Mouse (Mus musculus) brain, adult 2 months (tissue): ENCODE data around the gene Nadsyn1.
A peak's percentile ranks its signal among the peaks of the same experiment; 100 is the strongest.

Experiments used
- DNase-seq: peaks from one replicate; pipeline ENCODE4 v3.0.0; 2011; ENCODE audit warnings: low read depth, low spot score

Gene Nadsyn1

DNA sequence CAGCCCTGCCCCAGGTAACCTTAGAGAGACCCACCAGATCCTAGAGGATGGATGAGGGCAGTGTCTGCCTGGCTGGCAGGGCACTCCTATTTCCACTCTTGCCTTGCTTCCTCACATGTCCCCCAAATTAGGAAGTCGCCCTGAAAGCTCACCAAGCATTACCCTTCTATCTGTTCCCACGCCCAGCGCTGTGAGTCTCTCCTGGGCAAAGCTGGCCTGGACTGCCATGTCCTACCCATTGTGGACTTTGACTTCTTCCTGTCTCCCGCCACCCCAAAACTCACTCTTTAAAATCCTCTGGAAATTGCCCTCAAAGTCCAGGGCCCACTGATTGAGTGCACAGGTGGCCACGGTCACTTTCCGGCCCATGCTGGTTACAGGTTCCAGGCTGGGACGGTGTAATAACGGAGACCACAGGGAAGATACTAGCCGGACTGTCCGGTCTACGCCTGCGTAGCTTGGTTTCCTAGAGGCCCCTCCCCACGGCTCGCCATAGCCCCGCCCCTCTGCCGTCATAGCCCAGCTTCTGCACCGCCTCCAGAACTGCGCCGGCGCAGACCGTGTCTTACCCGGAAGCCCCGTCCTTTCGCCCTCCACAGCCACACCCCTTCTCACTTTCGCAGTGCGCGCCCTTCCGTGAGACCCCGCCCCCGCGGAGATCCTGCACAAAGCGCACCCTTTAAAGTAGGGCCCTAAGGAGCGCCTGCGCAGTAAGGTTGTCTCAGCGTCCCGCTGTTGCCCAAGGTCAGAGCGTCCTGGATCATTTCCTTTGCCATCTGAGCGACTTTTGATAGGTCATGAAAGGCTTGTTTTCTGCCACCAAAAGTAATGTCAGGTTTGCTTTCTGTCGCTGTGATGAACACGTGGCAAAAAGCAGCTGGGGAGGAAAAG lies at the start of gene Nadsyn1, which contains the start of gene Dhcr7:
TSS of gene Nadsyn1 (minus strand) at position 475 of the 891 bp plus-strand sequence.
TSS of gene Dhcr7 (plus strand) at position 771 of the 891 bp plus-strand sequence.
- DNase-seq: peak; percentile 99

DNA sequence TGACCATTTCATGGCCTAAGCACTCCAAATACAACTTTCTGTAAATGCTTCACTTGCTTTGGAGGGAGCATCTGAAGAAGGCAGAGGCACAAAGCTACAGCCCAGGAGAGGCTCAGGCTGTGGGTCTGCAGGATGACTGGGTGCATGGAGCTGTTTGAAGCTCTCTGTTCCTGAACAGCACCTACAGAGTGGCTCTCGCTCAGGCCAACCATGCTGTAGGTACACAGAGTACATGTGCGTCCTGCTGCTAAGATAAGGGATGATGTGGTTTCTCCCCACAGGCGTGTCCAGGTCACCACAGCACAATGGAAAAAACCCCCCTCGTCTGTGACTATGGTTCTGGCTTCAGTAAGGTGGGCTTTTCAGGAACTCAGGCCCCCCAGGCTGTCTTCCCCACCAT lies 46.2 kb upstream of the Nadsyn1 start:
- DNase-seq: no peak

DNA sequence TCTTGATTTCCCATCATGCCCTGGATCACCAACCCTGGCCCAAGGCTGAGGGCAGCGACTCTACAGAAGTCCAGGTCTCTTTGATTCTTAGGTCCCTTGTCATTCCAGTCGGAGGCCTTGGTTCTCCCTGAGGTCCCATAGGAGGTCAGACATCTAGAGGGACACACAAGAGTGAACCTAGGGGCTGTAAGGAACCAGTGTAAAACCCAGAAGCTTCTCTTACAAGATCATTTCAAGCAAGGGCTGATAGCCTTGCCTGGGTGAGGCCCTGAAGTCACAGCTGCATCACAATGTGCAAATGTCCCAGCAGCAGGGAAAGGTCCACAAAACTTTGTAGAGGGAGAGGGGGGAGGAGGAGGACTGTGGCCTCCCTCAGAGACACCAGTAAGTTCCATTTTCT lies 43.9 kb upstream of the Nadsyn1 start, which contains the start of gene Gm498:
TSS of gene Gm498 (plus strand) at position 301 of the 400 bp plus-strand sequence.
- no peak for DNase-seq

DNA sequence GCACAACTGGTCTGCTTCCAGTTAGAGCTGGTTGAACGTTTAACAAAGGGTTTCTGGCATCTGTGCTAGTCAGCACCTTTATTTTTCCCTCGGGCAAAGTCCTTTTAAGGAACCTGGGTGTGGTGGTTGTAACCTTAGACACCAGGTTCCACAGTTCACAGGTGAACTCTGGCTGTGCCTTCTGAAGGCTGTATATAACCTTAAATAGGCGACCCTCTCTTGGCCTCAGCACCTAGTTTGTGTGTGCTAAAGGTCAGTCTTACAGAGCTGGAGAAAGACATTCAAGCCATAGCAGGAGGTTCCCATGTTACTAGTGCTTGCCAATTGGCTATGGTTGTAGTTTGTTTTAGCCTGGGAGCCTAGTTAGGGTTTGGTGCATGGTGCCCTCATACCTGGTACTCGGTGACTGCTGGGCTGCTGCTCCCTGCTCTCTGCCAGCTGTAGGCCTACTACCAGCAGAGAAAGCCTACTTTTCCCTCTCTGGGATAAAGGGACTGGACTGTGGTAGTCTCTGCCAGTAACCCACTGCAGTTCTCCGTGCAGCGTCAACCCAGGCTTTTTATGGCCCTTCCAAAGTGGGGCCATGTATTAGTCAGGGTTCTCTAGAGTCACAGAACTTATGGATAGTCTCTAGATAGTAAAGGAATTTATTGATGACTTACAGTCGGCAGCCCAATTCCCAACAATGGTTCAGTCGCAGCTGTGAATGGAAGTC lies 26.3 kb upstream of the Nadsyn1 start:
- DNase-seq: no peak

DNA sequence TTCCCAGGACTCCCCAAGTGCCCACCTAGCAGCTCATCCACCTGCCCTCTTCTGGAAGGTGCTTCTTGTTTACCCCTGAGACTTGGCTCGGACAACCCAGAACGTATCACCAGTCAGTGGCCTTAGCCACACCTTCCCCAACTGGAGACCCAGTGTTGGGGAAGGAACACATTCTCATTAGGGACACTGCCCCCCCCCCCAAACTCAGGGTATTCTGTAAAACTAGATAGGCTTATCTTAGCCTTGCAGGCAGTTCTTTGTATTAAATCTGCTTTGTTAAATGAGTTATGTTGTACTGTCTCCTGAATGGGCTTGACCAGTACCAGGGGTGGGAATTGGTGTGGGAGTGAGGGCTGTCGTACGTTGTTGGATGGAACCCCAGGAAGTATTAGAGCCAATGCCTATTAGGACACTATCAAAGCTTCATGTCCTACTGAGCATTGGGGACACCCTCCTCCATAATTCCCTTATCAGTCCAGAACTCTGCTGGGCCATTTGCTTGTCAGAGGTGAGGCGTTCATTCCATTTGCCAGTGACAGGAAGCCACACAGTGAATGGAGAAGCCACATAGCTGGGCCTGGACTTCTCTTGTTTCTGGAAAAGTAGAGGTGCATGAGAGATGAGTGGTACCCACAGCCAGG lies 25.6 kb upstream of the Nadsyn1 start:
- DNase-seq: no peak

DNA sequence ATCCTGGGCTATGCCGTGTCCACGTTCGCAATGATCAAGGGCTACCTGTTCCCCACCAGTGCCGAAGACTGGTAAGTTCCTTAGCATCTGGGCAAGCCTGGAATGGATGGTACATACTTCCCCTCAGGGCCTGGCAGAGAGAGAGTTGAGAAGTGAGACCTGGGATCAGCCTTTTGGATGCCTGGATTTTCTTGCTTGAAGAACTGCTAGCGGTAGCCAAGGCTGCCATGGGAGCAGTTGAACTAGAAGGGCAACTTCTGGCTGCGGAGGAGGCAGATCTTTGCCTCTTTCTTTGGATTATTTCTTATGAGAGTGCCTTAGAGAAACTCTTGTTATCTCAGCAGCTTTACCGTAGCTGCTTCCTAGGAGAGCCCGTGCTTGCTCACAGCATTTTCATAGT lies 18.7 kb upstream of the Nadsyn1 start:
- DNase-seq: no peak

DNA sequence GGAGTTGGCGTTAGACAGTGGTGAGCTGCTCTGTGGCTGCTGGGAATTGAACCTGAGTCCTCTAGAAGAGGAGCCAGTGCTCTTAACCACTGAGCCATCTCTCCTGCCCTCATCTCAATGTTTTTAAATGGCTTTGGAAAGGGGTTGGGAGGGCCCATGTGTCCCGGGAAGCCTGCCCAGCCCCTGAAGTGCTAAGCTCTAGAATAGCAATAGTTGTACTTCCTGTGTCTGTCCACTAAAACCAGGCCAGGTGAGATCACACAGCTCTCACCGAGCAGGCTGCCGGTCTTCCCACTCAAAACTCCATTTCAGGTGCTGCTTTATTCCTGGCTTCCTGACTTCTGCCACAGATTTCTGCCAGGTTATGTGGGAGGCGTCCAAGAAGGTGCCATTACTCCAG lies 17.5 kb upstream of the Nadsyn1 start:
- no peak for DNase-seq

DNA sequence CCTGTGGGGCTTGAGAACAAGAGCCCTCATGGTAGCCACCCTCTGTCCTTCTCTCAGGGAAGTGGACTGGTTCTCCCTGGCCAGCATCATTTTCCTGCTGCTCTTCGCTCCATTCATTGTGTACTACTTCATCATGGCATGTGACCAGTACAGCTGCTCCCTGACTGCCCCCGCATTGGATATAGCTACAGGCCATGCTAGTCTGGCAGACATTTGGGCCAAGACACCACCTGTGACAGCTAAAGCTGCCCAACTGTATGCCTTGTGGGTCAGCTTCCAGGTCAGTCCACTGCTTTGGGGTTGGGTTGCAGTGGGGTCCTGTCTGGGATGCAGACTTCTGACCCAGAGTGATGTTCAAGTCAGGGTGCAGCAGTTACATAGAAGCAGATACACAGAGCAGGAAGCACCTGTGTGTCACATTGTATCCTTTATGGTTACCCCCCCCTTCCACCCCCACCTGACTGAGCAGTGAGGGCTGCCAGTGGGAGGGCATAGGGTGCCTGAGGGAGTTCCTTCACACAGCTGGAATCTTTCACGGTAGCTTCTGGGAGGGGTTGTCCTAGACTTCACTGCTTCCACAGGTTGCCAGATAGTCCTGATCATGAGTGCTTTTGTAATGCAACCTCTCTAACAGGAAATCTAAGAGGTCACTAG lies 15.2 kb upstream of the Nadsyn1 start:
- peak; percentile 27 for DNase-seq

DNA sequence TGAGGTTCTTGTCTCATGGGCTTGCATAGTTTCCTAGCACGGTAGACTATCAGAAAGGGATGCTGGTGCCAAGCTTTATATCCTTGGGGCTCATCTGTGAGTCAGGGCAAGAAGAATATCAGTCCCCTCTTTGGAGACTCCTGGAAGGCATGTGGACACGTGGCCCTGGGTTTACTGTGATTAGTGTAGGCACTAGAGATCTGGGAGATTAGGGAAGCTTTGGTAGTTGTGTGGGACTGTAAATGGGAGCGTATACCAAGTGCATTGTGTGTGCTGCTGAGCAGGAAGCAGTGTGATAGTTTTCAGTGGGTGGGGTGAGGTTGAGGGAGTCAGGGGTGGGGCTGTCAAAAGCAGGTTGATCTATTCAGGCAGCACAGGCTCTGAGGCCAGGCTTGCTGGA lies 12.3 kb upstream of the Nadsyn1 start:
- DNase-seq: peak; percentile 34

DNA sequence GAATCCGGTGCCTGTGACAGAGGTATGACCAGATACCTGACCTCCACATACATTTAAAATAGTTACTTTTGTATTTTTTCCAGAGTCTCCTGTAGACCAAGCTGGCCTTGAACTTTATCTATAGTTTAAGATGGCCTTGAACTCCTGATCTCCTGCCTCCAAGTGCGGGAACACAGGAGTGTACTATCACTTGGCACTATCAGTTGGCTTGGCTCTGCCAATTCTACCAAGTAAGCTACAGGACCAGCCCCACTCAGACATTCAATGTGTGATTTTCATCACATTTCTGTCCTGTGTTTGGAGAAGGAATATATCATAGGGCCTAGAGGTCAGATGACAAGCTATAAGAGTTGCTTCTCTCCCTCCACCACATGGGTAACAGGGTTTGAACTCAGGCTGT lies 11.7 kb upstream of the Nadsyn1 start:
- no peak for DNase-seq

DNA sequence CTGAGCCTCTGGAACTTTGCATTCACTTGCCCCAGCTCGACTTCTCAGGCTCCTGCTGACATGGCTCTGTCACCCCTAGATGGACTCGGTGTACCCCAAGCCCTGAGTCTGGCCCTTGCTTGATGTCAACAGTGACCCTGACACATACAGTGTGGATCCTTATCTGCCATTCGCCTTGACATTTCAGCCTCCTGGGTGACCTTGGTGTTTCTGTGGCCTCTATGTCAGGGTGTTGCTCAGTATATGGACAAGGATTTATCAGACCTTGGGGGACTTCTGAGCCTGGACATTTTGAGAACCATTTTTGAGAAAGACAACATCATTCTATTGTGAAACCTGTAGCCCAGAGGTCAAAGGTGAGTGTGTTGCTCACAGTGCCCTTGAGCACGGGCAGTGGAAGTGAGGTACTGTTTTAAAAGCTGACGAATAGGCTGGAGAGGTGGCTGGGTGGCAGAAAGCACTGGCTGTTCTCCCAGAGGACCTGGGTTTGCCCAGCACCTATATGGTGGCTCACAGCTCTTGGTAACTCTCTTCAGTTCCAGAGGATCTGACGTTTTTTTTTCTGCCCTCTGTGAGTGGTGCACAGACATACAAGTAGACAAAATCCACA lies 11.0 kb upstream of the Nadsyn1 start:
- no peak for DNase-seq

DNA sequence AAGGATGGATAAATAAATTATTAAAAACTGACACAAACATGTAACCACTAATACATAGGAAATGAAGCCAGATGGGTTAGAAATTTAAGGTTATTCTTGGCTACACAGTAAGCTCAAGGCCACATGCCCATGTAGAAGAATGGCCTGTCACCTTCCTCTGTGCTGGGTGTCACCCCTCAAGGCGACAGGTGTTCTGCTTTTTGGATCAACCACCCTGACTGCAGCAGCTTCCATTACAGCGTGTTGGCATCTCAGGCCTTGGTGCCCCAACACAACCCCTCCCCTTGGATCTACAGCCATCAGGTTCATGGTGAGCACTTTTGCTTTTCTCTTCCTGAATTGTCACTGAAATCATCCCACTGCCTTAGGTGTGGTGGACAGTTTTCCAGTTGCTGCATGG lies 10.0 kb upstream of the Nadsyn1 start:
- no peak for DNase-seq

DNA sequence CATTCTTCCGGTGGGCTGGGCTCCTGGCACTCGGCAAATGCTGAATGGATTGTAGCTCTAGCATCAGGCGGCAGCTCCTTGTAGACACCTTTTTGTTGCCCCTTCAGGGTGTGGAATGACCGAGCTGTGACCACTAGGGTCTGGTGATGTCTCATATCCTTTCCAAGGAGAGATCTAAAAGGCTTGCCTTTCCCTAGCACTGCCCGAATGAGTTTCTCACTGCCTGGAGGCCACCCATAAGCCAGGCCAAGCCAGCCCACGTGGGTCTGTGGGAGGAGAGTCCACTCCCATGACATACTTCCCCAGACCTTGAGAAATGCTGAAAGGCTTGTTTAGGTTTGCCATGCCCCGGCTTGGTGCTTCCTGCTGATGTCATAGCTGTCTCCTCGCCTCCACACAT lies 9.5 kb upstream of the Nadsyn1 start:
- DNase-seq: peak; percentile 12

DNA sequence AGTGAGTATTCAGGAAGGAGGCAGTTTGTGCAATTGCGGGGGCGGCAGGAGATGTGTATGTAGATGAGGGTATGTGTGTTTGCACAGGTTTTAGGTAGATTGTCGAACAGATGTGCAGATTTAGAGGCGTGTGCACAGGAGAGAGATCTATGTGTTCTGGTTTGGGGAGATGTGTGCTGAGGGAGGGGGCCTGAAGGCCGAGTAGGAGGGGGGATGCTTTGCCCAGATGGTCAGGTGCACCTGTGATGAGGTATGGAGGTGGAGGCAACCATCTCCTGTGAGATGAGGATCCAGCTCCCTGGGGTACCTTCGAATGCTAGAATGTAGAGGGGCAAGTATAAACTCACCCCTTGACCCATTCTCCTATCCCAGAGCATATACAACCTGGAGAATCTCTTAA lies 7.8 kb upstream of the Nadsyn1 start:
- no peak for DNase-seq

DNA sequence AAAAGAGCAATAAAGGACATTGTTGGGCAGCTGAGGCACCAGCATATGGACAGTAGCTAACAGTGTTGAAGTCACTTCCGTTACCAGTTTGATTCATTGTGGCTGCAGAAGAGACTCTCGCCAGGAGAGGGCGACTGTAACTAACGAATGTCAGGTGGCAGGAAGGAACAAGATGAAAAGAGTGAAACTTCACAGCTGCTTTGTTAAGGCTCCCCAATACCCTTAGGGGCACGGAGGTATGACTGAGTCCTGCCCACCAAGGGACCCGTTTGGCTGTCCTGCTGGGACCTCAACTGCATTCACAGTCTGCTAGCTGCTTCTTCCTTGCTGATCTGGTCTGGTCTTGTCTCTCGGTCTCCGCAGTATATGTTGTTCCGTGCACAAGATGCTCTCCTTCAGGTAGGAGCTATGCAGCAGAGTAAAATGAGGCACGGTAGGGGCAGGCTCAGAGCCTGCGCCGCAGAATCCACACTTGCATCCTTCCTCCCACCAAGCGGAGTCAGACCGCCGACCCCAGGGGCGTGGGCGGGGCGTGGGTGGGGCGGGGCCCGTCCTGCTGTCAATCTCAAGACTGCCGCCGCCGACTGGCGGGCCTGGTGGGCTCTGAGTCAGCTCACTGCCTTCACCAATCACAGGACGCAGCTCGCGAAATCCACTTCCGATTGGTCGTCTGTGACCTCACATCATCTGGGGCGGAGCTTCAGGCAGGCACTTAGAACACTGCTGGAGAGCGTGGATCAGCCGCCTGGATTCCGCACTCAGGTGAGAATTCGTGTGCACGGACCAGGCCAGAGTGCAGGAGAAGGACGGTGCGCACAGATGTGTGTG lies 7.1 kb upstream of the Nadsyn1 start:
- DNase-seq: peak; percentile 99

DNA sequence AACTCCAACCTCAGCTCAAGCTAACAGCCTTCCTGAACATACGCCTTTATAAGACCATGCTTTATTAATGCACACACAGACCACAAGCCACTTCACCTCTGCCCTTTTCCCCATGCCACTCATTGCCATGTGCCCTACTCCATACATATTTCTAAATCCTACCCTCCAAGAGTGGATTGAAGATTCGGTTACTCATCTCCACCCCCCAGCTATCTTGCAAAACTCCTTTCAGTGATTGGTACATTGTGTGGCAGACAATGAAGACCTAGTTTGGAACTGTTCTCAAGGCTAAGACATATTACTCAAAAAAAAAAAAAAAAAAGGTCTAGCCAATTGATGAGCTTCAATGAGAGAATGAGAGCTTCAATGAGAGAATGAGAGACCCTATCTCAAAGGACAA lies 4.3 kb upstream of the Nadsyn1 start:
- no peak for DNase-seq

DNA sequence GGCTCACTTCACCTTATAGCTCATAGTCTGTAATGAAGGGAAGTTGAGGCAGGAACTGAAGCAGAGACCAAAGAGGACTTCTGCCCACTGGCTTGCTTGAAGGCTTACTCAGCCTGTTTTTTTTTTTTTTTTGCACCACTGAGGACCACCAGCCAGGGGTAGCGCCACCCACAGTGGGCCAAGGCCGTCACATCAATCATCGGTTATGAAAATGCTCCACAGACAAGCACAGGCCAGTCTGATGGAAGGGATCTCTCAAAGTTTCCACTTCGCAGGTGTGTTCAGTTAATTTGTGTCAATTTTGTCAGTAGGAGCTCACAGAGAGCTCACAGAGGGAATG lies 587 bp upstream of the Nadsyn1 start:
- DNase-seq: no peak

DNA sequence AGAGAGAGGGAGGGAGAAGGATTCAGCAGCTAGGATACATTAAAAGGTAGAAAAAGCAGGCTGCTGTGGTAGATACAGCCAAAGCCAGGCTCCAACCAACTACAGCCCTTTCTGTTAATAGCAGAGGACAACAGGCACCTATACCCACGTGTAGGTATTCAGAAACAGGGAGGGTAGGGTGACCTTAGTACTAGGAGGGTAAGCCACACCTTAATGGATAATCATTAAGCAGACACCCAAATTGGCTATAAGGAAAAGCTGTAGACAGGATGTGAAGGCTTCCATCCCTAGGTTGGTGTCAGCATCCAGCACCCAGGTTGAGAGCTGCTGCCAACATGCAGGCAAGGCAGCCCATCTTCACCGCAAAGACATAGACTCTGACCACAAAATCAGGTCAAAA lies 1.4 kb downstream of the Nadsyn1 start:
- DNase-seq: no peak

DNA sequence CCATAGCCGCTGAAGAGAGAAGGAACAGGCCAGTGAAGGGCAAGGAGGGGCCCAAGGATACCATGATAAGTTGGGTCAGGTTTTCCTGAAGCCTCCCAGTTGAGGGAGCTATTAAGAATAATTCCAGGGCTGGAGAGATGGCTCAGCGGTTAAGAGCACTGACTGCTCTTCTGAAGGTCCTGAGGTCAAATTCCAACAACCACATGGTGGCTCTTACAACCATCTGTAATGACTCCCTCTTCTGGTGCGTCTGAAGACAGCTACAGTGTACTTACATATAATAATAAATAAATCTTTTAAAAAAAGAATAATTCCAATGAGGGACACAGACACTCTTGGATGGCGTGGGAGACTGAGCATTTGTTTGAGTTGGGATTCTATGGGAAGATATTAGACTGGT lies 3.4 kb downstream of the Nadsyn1 start:
- no peak for DNase-seq

DNA sequence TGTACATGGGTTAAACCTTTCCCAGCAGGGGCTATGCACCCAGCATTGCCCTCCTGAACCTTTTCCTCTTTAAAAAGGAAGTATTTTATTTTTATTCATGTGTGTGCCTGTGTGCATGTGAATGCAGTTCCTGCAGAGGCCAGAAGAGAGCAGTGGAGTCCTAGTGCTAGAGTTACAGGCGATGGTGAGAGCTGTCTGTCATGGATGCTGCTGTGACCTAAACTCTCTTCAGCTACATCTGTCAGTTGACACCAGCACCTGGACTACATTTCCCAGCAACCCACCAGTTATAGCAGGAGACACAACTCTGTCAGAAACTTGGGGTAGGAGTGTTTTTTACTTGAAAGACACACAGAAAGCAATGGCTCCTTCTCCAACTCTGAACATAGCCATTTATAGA lies 13.7 kb downstream of the Nadsyn1 start:
- DNase-seq: no peak

DNA sequence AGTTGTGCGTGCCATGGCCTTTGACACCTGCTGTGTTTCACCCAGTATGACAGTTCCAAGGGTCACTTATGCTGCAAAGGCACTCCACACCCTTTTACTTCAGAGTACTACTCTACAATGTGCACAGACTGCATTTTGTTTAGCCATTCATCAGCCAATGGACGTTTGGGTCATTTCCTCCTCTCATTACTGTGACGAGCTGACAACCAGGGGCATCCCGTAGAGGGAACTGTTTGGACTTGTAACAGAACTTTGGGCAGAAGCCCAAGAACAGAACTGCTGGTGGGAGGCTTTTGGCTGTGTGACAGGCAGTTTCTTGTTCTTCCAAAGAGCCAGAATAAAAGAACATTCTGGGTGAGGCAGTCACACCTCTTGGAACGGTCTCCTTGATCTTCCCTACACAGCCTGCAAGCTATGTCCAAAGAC lies 17.4 kb downstream of the Nadsyn1 start:
- DNase-seq: peak; percentile 75
